Comparison of ENCODE assay signal across 10 mouse cellular contexts in the genomic region with DNA sequence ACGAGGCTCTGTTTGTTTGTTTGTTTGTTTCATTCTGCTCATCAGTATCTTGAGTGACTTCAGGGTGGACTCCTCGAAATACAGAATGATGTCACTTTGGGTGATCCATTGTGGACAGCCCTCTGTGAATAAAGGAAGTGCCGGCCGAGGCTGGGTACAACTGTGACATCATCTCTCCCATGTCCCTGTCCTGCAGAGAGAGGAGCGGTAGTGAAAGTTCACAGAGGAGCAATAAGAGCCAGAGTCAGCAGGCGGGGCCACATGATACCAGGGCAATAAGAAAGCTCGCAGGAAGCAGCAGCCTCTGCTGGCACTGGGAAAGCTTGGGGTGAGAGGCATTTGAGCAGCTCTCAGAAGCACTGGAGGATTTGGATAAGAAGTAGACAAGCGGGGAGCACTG.
DNase-seq lines count a peak whose midpoint lies in the region; ATAC-seq lines count a peak whose summit lies in the region.
"Had no signal": no experiment of that assay in that cellular context is flagged by ENCODE, and none has a peak within 500 bp of the region (broad histone marks: within the 10 kb centered on the region; RNA-seq: fewer than 3 reads in every experiment).

No protein-coding gene starts in this region.

- H3K4me1 ChIP-seq in intestine, embryonic 15.5 days (replicated peaks) = peaks cover 13% of the 10 kb centered on the region

- no peak overlapping the region for H3K4me2 ChIP-seq in intestine, embryonic 15.5 days (replicated peaks)
- H3K4me2 ChIP-seq: neural tube, embryonic 13.5 days had no signal

- 29% methylated on average over 8 of the region's 8 CpGs for WGBS in intestine, embryonic 15.5 days

- H3K4me3 ChIP-seq in intestine, embryonic 15.5 days (replicated peaks) = no peak overlapping the region
- H3K4me3 ChIP-seq: neural tube, embryonic 13.5 days had no signal

- no peaks in the 10 kb centered on the region for H3K27me3 ChIP-seq in intestine, embryonic 15.5 days (replicated peaks)
- H3K27me3 ChIP-seq: neural tube, embryonic 13.5 days had no signal

- 0 out of 2 replicates have a peak, but pooled peaks cover 8% of the 10 kb centered on the region for H3K36me3 ChIP-seq in intestine, embryonic 15.5 days

- H3K9ac ChIP-seq in intestine, embryonic 15.5 days = no peak overlapping the region
- H3K9ac ChIP-seq: neural tube, embryonic 13.5 days had no signal

- H3K9me3 ChIP-seq in intestine, embryonic 15.5 days = no peaks in the 10 kb centered on the region
- H3K9me3 ChIP-seq: neural tube, embryonic 13.5 days had no signal

- ATAC-seq in intestine, embryonic 15.5 days = peak; percentile 57

- intact Hi-C loops in left cerebral cortex, postnatal 36 days (cut with DNase I) = no loop called here

- DNase-seq in kidney, postnatal 14 days = peak; percentile 40
- no peak for DNase-seq in kidney, adult 18-20 months
- peak; percentile 75 for DNase-seq in gastrocnemius, postnatal 25 days
- peak; percentile 68 to 75 for DNase-seq in monocyte, adult 2 months (ENCODE audit: low read depth in 1 of 2, low spot score in 2 of 2)
- no peak for DNase-seq in right cerebral cortex, postnatal 25 days
- DNase-seq in left cerebral cortex, postnatal 36 days (ENCODE audit: low spot score in 2 of 2) = no peak
- DNase-seq in neural tube, embryonic 10.5 days (ENCODE audit: extremely low spot score, low spot score) = no peak
- DNase-seq: thymus, adult 18-20 months had no signal

- H3K27ac ChIP-seq in intestine, embryonic 15.5 days = no peak overlapping the region
- H3K27ac ChIP-seq: neural tube, embryonic 13.5 days had no signal

Comparison
In these comparisons a context has a peak if more than half of its experiments do, and no peak if none do; other contexts are left out.
1. DNase-seq: peak in kidney, postnatal 14 days (single experiment), gastrocnemius, postnatal 25 days (single experiment) and monocyte, adult 2 months (2 of 2); none in kidney, adult 18-20 months (single experiment), right cerebral cortex, postnatal 25 days (single experiment), left cerebral cortex, postnatal 36 days (0 of 2) and neural tube, embryonic 10.5 days (single experiment).